Mouse (Mus musculus) left cerebral cortex, adult 2 months (tissue): ENCODE measurements around the gene Trim38. TPM values are rescaled to one million over a fixed set of nuclear protein-coding genes. Genes with fewer than 3 reads are reported as not detected.

Experiments
- DNase-seq, 2 experiments: peaks; one replicate each; pipeline ENCODE4 v3.0.0; 2021 to 2022; ENCODE audit warnings: low spot score in 2 of 2, mixed read lengths in 1 of 2; ENCODE audit errors: extremely low spot score in 1 of 2
- H3K27ac ChIP-seq: fragments of 200-600 bp; 2 replicates; pipeline ENCODE4 v1.8.1; 2022
- H3K4me3 ChIP-seq: fragments of 200-600 bp; 2 replicates; pipeline ENCODE4 v1.8.1; 2022
- CTCF ChIP-seq: fragments of 200-600 bp; IDR thresholded peaks from 2 replicates; pipeline ENCODE4 v1.8.1; 2022; ENCODE audit warnings: antibody characterized with exemption, mild to moderate bottlenecking, moderate library complexity
- intact Hi-C: fragments of 180-260 bp; cut with DNase I; formaldehyde crosslinking; loops from one replicate; pipeline ENCODE4 v1.15.1; 2025
- total RNA-seq, 2 experiments: library from RNA; stranded (reverse); gene quantifications; 2 replicates each; pipeline ENCODE4 v1.2.3; 2021

The Trim38 gene
- total RNA-seq, 2 experiments from 2014 or later = not detected

GRCm38 (mm10) chr13:23739069-23739921, 30.4 kb upstream of the Trim38 start:
- intact Hi-C loops = loop anchor here (5.0 kb wide), 2 partner anchors 117 to 1697 kb away; partner anchors contain the start of genes Hist1h1e, Hist1h2ag, Hist1h2be and Hist1h2bj
- peak overlapping the region; percentile 93 for H3K27ac ChIP-seq
- no peak; the same call in 1 of the 2 replicates for TF ChIP-seq CTCF
- peak overlapping the region; percentile 83 for H3K4me3 ChIP-seq
- peak; percentile 87 to 92 for DNase-seq

DNA sequence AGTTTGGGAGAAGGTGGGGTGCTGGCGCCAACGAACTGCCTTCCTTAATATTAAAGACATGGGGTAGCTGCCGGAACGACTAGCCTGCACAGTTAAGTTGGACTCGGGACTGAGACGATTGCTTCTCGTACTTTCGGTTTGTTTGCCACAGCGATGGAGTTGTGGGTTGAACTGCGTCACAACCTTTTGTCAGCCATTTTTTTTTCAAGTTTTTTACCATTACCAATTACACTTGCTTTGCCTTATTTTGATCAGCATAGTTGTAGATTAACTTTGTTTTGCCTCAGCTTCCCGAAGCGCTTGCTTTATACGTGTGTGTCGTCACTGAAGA, 29.8 kb upstream of the Trim38 start:
- peak overlapping the region; percentile 88 for H3K27ac ChIP-seq

GRCm38 (mm10) chr13:23740256-23740840, 29.4 kb upstream of the Trim38 start:
- DNase-seq = no peak
- intact Hi-C loops = loop anchor here (10.0 kb wide), 1 partner anchor 306 kb away; no protein-coding TSS in a partner anchor
- no peak for TF ChIP-seq CTCF

More for the DNA sequence above, 29.8 kb upstream of the Trim38 start:
- H3K4me3 ChIP-seq = peak overlapping the region; percentile 83
- TF ChIP-seq CTCF = no peak
- intact Hi-C loops = loop anchor here (5.0 to 10.0 kb wide), 3 partner anchors 118 to 1698 kb away; partner anchors contain the start of genes Hist1h1e, Hist1h2ag, Hist1h2be and Hist1h2bj
- DNase-seq = no peak

DNA sequence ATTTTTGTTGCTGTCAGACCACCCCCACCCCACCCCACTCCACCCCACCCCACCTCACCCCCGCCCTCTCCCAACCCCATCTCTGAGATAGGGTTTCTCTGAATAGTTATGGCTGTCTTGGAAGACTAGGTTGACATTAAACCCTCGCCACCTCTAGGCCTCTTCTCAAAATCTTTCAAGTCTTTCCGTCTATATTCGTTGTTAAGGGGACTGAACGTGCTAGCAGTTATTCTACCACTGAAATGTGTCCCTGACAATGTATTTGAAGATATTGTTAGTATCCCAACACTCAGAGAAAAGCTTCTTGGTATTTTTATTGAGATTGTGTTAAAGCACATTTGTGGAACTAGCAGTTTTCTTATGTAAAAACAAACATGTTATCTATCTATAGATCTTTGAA, 28.8 kb upstream of the Trim38 start:
- DNase-seq = no peak
- TF ChIP-seq CTCF = no peak
- Histone ChIP-seq H3K27ac (no peak overlapping the region), H3K4me3 (no peak overlapping the region)
- intact Hi-C loops = loop anchor here (10.0 kb wide), 1 partner anchor 306 kb away; no protein-coding TSS in a partner anchor

More at GRCm38 (mm10) chr13:23740256-23740840, 29.4 kb upstream of the Trim38 start:
- Histone ChIP-seq H3K4me3 (peak overlapping the region; percentile 83), H3K27ac (peak overlapping the region; percentile 88)

- intact Hi-C loops = loop anchor here (10.0 kb wide), 1 partner anchor 307 kb away; no protein-coding TSS in a partner anchor
- Histone ChIP-seq H3K4me3 (no peak overlapping the region), H3K27ac (no peak overlapping the region)
- no peak for TF ChIP-seq CTCF
- no peak for DNase-seq
Observed at GRCm38 (mm10) chr13:23742007-23742406, 27.7 kb upstream of the Trim38 start.

GRCm38 (mm10) chr13:23743215-23743614, 26.5 kb upstream of the Trim38 start:
- intact Hi-C loops = loop anchor here (10.0 kb wide), 1 partner anchor 308 kb away; no protein-coding TSS in a partner anchor
- H3K27ac ChIP-seq = no peak overlapping the region
- no peak for DNase-seq
- H3K4me3 ChIP-seq = no peak overlapping the region
- TF ChIP-seq CTCF = no peak

GRCm38 (mm10) chr13:23743963-23744362, 25.8 kb upstream of the Trim38 start:
- no peak for TF ChIP-seq CTCF
- Histone ChIP-seq H3K27ac (no peak overlapping the region), H3K4me3 (no peak overlapping the region)
- DNase-seq = no peak
- intact Hi-C loops = loop anchor here (10.0 kb wide), 1 partner anchor 309 kb away; no protein-coding TSS in a partner anchor

DNA sequence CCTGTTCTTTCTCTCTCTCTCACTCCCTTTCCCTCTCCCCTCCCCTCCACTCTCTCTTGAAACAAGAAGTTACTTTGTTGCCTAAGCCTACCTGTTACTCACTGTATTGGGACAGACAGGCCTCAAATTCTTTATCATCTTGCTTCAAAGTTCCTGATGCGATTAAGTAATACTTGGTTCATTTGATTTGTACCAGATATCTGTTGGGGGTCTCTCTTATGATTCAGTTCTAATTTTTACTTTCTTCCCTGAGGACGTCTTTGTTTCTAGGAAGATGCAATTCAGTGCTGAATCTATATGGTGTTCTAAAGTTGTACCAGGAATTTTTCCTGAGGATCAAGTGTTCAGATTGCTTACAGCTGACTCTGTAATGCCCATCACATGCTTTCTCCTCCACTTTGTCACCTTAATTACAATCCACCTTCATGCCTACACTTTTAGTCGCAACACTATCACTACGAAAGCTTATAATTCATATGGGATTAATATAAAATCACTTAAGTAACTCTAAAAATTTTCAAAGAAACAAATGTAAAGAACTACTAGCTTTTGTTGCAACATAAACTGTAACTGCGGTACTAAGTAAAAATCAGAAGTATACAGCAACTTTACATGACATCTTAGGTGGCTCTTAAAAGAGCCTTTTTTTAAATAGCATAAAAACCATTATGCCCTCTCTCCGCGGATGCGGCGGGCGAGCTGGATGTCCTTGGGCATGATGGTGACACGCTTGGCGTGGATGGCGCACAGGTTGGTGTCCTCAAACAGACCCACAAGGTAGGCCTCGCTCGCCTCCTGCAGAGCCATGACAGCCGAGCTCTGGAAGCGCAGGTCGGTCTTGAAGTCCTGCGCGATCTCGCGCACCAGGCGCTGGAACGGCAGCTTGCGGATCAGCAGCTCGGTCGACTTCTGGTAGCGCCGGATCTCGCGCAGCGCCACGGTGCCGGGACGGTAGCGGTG, 25.0 kb upstream of the Trim38 start:
- intact Hi-C loops = loop anchor here (10.0 kb wide), 1 partner anchor 310 kb away; no protein-coding TSS in a partner anchor
- Histone ChIP-seq H3K27ac (no peak overlapping the region), H3K4me3 (no peak overlapping the region; the same call in 1 of the 2 replicates)
- TF ChIP-seq CTCF = no peak
- no peak for DNase-seq

GRCm38 (mm10) chr13:23745381-23746161, 24.1 kb upstream of the Trim38 start, which contains the start of gene Hist1h3c:
TSS of gene Hist1h3c (minus strand) at chr13:23745602.
- H3K27ac ChIP-seq = peak within 1 kb of the TSS; percentile 98
- peak; percentile 5; the same call in 1 of the 2 replicates for TF ChIP-seq CTCF
- H3K4me3 ChIP-seq = peak within 1 kb of the TSS; percentile 55
- peak; percentile 81 to 84 for DNase-seq
- intact Hi-C loops = loop anchor here (2.0 to 10.0 kb wide), 2 partner anchors 163 to 311 kb away; no protein-coding TSS in a partner anchor

DNA sequence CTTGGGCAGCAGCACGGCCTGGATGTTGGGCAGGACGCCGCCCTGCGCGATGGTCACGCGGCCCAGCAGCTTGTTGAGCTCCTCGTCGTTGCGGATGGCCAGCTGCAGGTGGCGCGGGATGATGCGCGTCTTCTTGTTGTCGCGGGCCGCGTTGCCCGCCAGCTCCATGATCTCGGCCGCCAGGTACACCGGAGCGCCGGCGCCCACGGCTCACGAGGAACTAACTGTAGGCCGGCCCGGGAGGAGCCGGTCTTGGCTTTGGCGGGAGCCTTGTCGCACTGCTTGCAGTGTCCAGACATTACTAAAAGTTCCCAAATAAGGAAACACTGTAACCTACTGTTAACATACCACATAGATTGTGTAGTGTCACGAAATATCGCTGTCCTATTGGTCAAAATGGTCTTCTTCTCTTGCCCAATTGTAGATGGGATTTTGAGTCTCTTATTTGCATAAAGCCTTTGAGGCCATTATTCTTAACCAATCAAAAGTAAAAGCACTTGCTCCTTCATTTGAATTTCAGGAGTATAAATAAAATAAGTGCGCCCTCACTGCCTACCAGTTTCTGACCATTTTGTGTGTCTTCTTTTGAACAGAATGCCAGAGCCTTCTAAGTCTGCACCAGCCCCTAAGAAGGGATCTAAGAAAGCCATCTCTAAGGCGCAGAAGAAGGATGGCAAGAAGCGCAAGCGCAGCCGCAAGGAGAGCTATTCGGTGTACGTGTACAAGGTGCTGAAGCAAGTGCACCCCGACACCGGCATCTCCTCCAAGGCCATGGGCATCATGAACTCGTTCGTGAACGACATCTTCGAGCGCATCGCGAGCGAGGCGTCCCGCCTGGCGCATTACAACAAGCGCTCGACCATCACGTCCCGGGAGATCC, 23.3 kb upstream of the Trim38 start, which contains the start of gene Hist1h2bb:
Gene Hist1h2bb (plus strand): TSS at position 534 of the 880 bp plus-strand sequence.
- intact Hi-C loops = loop anchor here (2.0 to 10.0 kb wide), 2 partner anchors 164 to 312 kb away; no protein-coding TSS in a partner anchor
- peak within 1 kb of the TSS; percentile 55 for H3K4me3 ChIP-seq
- peak within 1 kb of the TSS; percentile 98 for H3K27ac ChIP-seq
- peak; percentile 66 for DNase-seq
